Mouse (Mus musculus) MEL (cell line): ENCODE results near the gene Pon3.

Experiments
- CTCF ChIP-seq, 3 experiments: IDR thresholded peaks in 2 of 3; conservative IDR thresholded peaks in 1 of 3; 2 replicates each; pipeline ENCODE4 v1.5.1; 2011 to 2012; ENCODE audit warnings: low read length in 3 of 3, low read depth in 2 of 3, mild to moderate bottlenecking in 2 of 3, improper control_type of control experiment in 1 of 3, inconsistent platforms in 1 of 3, mixed read lengths in 1 of 3, moderate library complexity in 1 of 3; ENCODE audit not compliant: control insufficient read depth in 1 of 3, insufficient read depth in 1 of 3, poor library complexity in 1 of 3, severe bottlenecking in 1 of 3
- E2F4 ChIP-seq: IDR thresholded peaks from 2 replicates; pipeline ENCODE4 v1.6.1; 2011; ENCODE audit warnings: low read depth, low read length, improper control_type of control experiment, borderline replicate concordance
- HCFC1 ChIP-seq: IDR thresholded peaks from 2 replicates; pipeline ENCODE4 v1.6.1; 2012; ENCODE audit warnings: low read depth, mild to moderate bottlenecking, inconsistent platforms, low read length, improper control_type of control experiment, moderate library complexity
- KAT2A ChIP-seq: conservative IDR thresholded peaks from 2 replicates; pipeline ENCODE4 v1.6.1; 2012; ENCODE audit warnings: low read depth, low read length, improper control_type of control experiment, inconsistent platforms
- NELFE ChIP-seq: IDR thresholded peaks from 2 replicates; pipeline ENCODE4 v1.6.1; 2011; ENCODE audit warnings: low read depth, low read length, improper control_type of control experiment
- POLR2A ChIP-seq, 2 experiments: IDR thresholded peaks; 2 replicates each; pipeline ENCODE4 v1.6.1; 2011 to 2012; ENCODE audit warnings: low read length in 2 of 2, mild to moderate bottlenecking in 2 of 2, control low read depth in 1 of 2, improper control_type of control experiment in 1 of 2, low read depth in 1 of 2, moderate library complexity in 1 of 2; ENCODE audit not compliant: control insufficient read depth in 1 of 2, insufficient read depth in 1 of 2, poor library complexity in 1 of 2
- POLR2AphosphoS2 ChIP-seq: IDR thresholded peaks from 2 replicates; pipeline ENCODE4 v1.6.1; 2011; ENCODE audit warnings: low read length, improper control_type of control experiment
- TAL1 ChIP-seq: IDR thresholded peaks from 2 replicates; pipeline ENCODE4 v1.6.1; 2012; ENCODE audit warnings: mild to moderate bottlenecking, inconsistent platforms, low read length, moderate library complexity, mixed read lengths
- ZC3H11A ChIP-seq: IDR thresholded peaks from 2 replicates; pipeline ENCODE4 v1.6.1; 2012; ENCODE audit warnings: low read depth, mild to moderate bottlenecking, inconsistent platforms, low read length, improper control_type of control experiment
- ZKSCAN1 ChIP-seq: IDR thresholded peaks from 2 replicates; pipeline ENCODE4 v1.6.1; 2012; ENCODE audit warnings: low read depth, mild to moderate bottlenecking, inconsistent platforms, low read length, improper control_type of control experiment, moderate library complexity

- TF ChIP-seq POLR2A (IDR thresholded peaks at IDR 0.05; ENCODE audit: control insufficient read depth in 1 of 2, insufficient read depth in 1 of 2, low read depth in 1 of 2, low read length in 2 of 2, poor library complexity in 1 of 2) (no peak), CTCF (IDR thresholded peaks at IDR 0.05 in 2 of 3, conservative IDR thresholded peaks at IDR 0.05 in 1 of 3; ENCODE audit: control insufficient read depth in 1 of 3, insufficient read depth in 1 of 3, low read depth in 2 of 3, low read length in 3 of 3, poor library complexity in 1 of 3, severe bottlenecking in 1 of 3) (no peak), POLR2AphosphoS2 (no peak), NELFE (no peak), ZKSCAN1 (no peak), ZC3H11A (no peak), HCFC1 (no peak), TAL1 (no peak), E2F4 (no peak), KAT2A (no peak)
These were observed 84.7 kb downstream of the Pon3 start for GRCm38 (mm10) chr6:5171418-5171817.
